Mouse (Mus musculus): ENCODE data around the gene Aqp9. TPM values are rescaled to one million over a fixed set of nuclear protein-coding genes. Genes with fewer than 3 reads are reported as not detected.

Gene Aqp9
- polyA plus RNA-seq, 1 experiment from 2014 or later: 0.12 TPM

GRCm38 (mm10) chr9:71077251-71077825 lies 91.1 kb downstream of the Aqp9 start:
- no peaks in the 10 kb centered on the region for H3K4me1 ChIP-seq (ENCODE audit: control insufficient read depth, insufficient read depth, low read length)
- no peaks in the 10 kb centered on the region for H3K36me3 ChIP-seq (ENCODE audit: control insufficient read depth, insufficient read depth, low read length)
- ATAC-seq (ENCODE audit: low FRiP score) (no peak), DNase-seq (ENCODE audit: low spot score, missing footprints) (no peak)
- no peak overlapping the region for H3K27ac ChIP-seq (ENCODE audit: low read depth, low read length)
- no peak overlapping the region for H3K4me2 ChIP-seq
- WGBS: 86% methylated on average over 5 of the region's 5 CpGs
- no peaks in the 10 kb centered on the region for H3K27me3 ChIP-seq (ENCODE audit: control insufficient read depth, insufficient read depth, low read length)
- H3K9ac ChIP-seq (ENCODE audit: low read length): no peak overlapping the region
- no peaks in the 10 kb centered on the region for H3K9me3 ChIP-seq (ENCODE audit: control insufficient read depth, low read length)
- H3K4me3 ChIP-seq (ENCODE audit: low read depth, low read length): no peak overlapping the region

DNA sequence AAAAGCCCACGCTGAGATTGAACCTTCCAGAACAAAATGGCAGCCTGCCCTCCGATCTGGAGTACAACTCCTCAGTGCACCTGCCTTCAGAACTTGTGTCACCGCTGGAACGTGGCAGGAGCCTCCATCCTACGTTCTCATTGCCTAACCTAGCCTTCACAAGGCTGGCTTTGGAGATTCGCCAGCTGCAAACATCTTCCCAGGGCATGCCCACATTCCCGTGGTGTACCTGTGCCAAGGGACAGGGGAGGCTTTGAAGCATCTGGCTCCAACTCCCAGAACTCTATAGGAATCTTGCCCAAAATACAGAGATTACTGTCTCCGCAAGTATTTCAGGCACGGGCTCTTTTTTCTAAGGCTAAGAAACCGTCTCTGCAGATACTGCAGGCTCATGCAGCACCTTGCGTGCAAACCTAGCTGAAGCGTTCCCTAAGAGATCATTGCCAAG lies 92.3 kb downstream of the Aqp9 start:
- no peaks in the 10 kb centered on the region for H3K9me3 ChIP-seq (ENCODE audit: control insufficient read depth, low read length)
- no peaks in the 10 kb centered on the region for H3K27me3 ChIP-seq (ENCODE audit: control insufficient read depth, insufficient read depth, low read length)
- H3K4me2 ChIP-seq: no peak overlapping the region
- WGBS: 88% methylated on average over 12 of the region's 12 CpGs
- no peak for ATAC-seq (ENCODE audit: low FRiP score)
- H3K4me3 ChIP-seq (ENCODE audit: low read depth, low read length): no peak overlapping the region
- no peaks in the 10 kb centered on the region for H3K4me1 ChIP-seq (ENCODE audit: control insufficient read depth, insufficient read depth, low read length)
- DNase-seq (ENCODE audit: low spot score, missing footprints): no peak
- no peaks in the 10 kb centered on the region for H3K36me3 ChIP-seq (ENCODE audit: control insufficient read depth, insufficient read depth, low read length)
- H3K27ac ChIP-seq (ENCODE audit: low read depth, low read length): no peak overlapping the region
- H3K9ac ChIP-seq (ENCODE audit: low read length): no peak overlapping the region

GRCm38 (mm10) chr9:71073831-71074230 lies 94.7 kb downstream of the Aqp9 start:
- no peak overlapping the region for H3K27ac ChIP-seq (ENCODE audit: low read depth, low read length)
- H3K9ac ChIP-seq (ENCODE audit: low read length): no peak overlapping the region
- no peak overlapping the region for H3K4me3 ChIP-seq (ENCODE audit: low read depth, low read length)
- H3K36me3 ChIP-seq (ENCODE audit: control insufficient read depth, insufficient read depth, low read length): no peaks in the 10 kb centered on the region
- no peaks in the 10 kb centered on the region for H3K27me3 ChIP-seq (ENCODE audit: control insufficient read depth, insufficient read depth, low read length)
- 69% methylated on average over 4 of the region's 4 CpGs for WGBS
- no peaks in the 10 kb centered on the region for H3K4me1 ChIP-seq (ENCODE audit: control insufficient read depth, insufficient read depth, low read length)
- no peak for DNase-seq (ENCODE audit: low spot score, missing footprints)
- no peaks in the 10 kb centered on the region for H3K9me3 ChIP-seq (ENCODE audit: control insufficient read depth, low read length)
- no peak overlapping the region for H3K4me2 ChIP-seq
- no peak for ATAC-seq (ENCODE audit: low FRiP score)

DNA sequence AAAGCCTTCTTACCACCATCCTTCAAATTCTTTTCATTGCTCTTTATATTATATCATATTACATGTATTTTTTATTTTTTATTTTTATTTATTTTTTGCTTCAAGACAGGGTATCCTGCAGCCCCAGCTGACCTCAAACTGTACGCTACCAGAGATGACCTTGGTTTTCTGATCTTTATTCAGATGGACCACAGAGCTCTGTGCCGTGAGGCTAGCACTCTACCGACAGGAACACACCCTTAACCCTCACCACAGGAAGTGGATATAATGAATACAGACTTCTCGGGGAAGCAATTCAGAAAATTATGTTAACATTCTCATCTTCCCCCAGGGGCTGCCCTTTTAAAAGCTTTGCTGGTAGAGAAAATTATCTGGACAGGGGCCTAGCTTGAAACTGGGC lies 95.4 kb downstream of the Aqp9 start:
- DNase-seq (ENCODE audit: low spot score, missing footprints) (no peak), ATAC-seq (ENCODE audit: low FRiP score) (no peak)
- Histone ChIP-seq H3K4me1 (ENCODE audit: control insufficient read depth, insufficient read depth, low read length) (no peaks in the 10 kb centered on the region), H3K4me2 (no peak overlapping the region), H3K36me3 (ENCODE audit: control insufficient read depth, insufficient read depth, low read length) (no peaks in the 10 kb centered on the region), H3K27ac (ENCODE audit: low read depth, low read length) (no peak overlapping the region), H3K27me3 (ENCODE audit: control insufficient read depth, insufficient read depth, low read length) (no peaks in the 10 kb centered on the region), H3K9ac (ENCODE audit: low read length) (no peak overlapping the region), H3K9me3 (ENCODE audit: control insufficient read depth, low read length) (no peaks in the 10 kb centered on the region), H3K4me3 (ENCODE audit: low read depth, low read length) (no peak overlapping the region)
- 59% methylated on average over 4 of the region's 4 CpGs for WGBS

GRCm38 (mm10) chr9:71072502-71072901 lies 96.0 kb downstream of the Aqp9 start:
- Histone ChIP-seq H3K36me3 (ENCODE audit: control insufficient read depth, insufficient read depth, low read length) (no peaks in the 10 kb centered on the region), H3K27me3 (ENCODE audit: control insufficient read depth, insufficient read depth, low read length) (no peaks in the 10 kb centered on the region), H3K4me1 (ENCODE audit: control insufficient read depth, insufficient read depth, low read length) (no peaks in the 10 kb centered on the region), H3K27ac (ENCODE audit: low read depth, low read length) (no peak overlapping the region), H3K9me3 (ENCODE audit: control insufficient read depth, low read length) (no peaks in the 10 kb centered on the region), H3K4me3 (ENCODE audit: low read depth, low read length) (no peak overlapping the region), H3K9ac (ENCODE audit: low read length) (no peak overlapping the region), H3K4me2 (no peak overlapping the region)
- ATAC-seq (ENCODE audit: low FRiP score) (no peak), DNase-seq (ENCODE audit: low spot score, missing footprints) (no peak)
- 72% methylated on average over 7 of the region's 7 CpGs for WGBS

DNA sequence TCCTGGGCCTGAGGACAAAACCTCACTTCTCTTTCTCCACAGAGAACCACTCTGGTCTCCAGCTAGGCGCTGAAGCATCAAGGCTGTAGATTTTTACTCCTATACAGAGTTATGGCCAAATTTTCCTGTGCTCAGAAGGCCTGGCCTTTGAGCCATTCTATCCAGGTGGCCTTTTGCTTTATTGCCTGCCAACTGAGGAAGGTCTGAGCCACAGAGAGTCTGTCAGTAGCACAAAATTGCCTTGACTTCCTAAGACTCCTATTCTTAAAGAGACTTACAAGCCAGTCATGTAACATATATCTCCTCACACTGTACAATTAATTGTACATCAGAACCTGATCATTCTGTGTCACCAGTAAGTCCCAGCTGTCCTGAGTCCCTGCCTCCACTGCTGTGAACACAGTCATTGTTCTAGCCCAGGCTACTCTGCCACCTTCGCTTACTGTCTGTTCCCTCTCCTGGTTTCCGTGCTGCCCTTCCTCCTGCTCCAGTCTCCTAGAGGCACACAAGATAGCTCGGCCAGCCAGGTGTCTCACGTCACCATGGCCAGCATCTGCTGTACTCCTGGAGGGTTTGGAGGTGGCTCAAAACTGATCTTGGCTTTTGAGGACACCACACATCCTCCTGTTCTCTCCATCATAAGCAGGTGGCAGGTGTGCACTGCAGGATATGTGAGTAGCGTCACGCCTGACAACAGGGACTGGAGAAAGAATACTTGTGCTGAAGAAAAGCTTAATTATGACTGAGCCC lies 96.7 kb downstream of the Aqp9 start:
- Histone ChIP-seq H3K4me3 (ENCODE audit: low read depth, low read length) (no peak overlapping the region), H3K9ac (ENCODE audit: low read length) (no peak overlapping the region), H3K27ac (ENCODE audit: low read depth, low read length) (no peak overlapping the region), H3K9me3 (ENCODE audit: control insufficient read depth, low read length) (no peaks in the 10 kb centered on the region), H3K27me3 (ENCODE audit: control insufficient read depth, insufficient read depth, low read length) (no peaks in the 10 kb centered on the region), H3K4me2 (no peak overlapping the region), H3K36me3 (ENCODE audit: control insufficient read depth, insufficient read depth, low read length) (no peaks in the 10 kb centered on the region), H3K4me1 (ENCODE audit: control insufficient read depth, insufficient read depth, low read length) (no peaks in the 10 kb centered on the region)
- 90% methylated on average over 7 of the region's 7 CpGs for WGBS
- ATAC-seq (ENCODE audit: low FRiP score) (no peak), DNase-seq (ENCODE audit: low spot score, missing footprints) (no peak)

DNA sequence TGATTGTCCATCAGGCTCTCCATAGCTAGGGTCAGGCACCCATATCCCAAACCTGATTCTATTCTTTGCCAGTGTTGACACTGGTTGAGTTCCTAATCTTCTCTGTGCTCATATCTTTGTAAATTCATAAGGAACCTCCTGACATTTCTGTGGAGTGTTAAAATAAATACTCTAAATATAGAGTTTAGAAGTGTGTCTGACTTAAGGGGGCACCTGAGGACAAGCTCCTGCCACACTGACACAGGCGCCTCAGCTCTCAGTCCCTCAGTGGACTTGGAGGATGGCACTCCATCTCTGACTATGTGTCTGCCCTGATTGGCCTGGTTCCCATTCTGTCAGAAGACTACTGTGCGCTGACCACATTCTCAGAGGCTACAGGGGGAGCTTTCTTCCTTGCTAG lies 97.9 kb downstream of the Aqp9 start:
- Histone ChIP-seq H3K9me3 (ENCODE audit: control insufficient read depth, low read length) (no peaks in the 10 kb centered on the region), H3K9ac (ENCODE audit: low read length) (no peak overlapping the region), H3K27ac (ENCODE audit: low read depth, low read length) (no peak overlapping the region), H3K4me2 (no peak overlapping the region), H3K36me3 (ENCODE audit: control insufficient read depth, insufficient read depth, low read length) (no peaks in the 10 kb centered on the region), H3K4me3 (ENCODE audit: low read depth, low read length) (no peak overlapping the region), H3K27me3 (ENCODE audit: control insufficient read depth, insufficient read depth, low read length) (no peaks in the 10 kb centered on the region), H3K4me1 (ENCODE audit: control insufficient read depth, insufficient read depth, low read length) (no peaks in the 10 kb centered on the region)
- 86% methylated on average over 2 of the region's 2 CpGs for WGBS
- DNase-seq (ENCODE audit: low spot score, missing footprints) (no peak), ATAC-seq (ENCODE audit: low FRiP score) (no peak)

DNA sequence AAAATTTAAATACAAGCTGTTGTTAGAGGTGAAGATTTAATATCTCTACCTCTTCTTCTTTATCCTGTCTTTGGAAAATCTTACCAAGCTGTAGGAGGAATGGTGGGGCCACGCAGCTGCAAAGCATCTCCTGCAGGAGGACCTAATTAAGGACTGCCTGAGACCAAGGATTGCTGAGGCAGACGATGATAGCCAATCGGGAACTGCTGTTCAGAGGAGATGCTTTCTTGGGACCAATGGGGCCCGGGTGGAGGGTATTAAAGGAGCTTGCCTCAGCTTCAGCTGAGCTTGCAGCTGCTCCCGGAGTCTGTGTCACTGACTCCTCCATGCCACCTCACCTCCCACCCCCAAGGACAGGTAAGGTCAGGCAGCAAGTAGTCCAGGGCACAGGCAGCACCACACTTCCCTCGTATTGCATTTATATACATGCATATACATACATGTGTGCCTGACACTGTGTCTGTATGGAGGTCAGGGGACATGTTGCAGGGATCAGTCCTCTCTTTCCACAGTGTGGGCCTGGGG lies 99.6 kb downstream of the Aqp9 start:
- ATAC-seq (ENCODE audit: low FRiP score): no peak
- no peak overlapping the region for H3K27ac ChIP-seq (ENCODE audit: low read depth, low read length)
- no peaks in the 10 kb centered on the region for H3K36me3 ChIP-seq (ENCODE audit: control insufficient read depth, insufficient read depth, low read length)
- H3K9ac ChIP-seq (ENCODE audit: low read length): no peak overlapping the region
- H3K27me3 ChIP-seq (ENCODE audit: control insufficient read depth, insufficient read depth, low read length): no peaks in the 10 kb centered on the region
- no peak overlapping the region for H3K4me3 ChIP-seq (ENCODE audit: low read depth, low read length)
- no peaks in the 10 kb centered on the region for H3K9me3 ChIP-seq (ENCODE audit: control insufficient read depth, low read length)
- H3K4me2 ChIP-seq: no peak overlapping the region
- 52% methylated on average over 6 of the region's 6 CpGs for WGBS
- H3K4me1 ChIP-seq (ENCODE audit: control insufficient read depth, insufficient read depth, low read length): no peaks in the 10 kb centered on the region
- no peak for DNase-seq (ENCODE audit: low spot score, missing footprints)

DNA sequence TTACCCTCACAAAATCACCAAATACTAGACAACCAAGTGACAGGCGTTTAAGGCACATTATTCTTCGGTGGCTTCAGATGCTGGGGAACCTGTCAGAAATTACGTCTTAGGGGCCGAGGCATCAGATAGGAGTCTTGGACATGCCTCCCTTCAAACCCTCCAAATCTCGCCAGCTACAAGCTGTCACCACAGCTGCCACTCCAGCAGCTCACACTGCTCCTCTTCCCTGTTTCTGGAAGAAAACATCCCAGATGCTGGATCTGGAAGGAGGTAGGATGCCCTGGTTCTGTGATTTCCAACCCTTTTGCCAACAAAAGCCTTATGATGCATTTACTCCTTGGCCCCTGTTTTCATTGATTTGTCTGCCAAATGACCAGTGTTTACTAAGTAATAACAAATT lies 101.3 kb downstream of the Aqp9 start:
- WGBS: 86% methylated on average over 5 of the region's 5 CpGs
- H3K9ac ChIP-seq (ENCODE audit: low read length): no peak overlapping the region
- no peak overlapping the region for H3K4me2 ChIP-seq
- H3K27ac ChIP-seq (ENCODE audit: low read depth, low read length): no peak overlapping the region
- H3K27me3 ChIP-seq (ENCODE audit: control insufficient read depth, insufficient read depth, low read length): no peaks in the 10 kb centered on the region
- H3K4me1 ChIP-seq (ENCODE audit: control insufficient read depth, insufficient read depth, low read length): no peaks in the 10 kb centered on the region
- ATAC-seq (ENCODE audit: low FRiP score) (no peak), DNase-seq (ENCODE audit: low spot score, missing footprints) (no peak)
- H3K36me3 ChIP-seq (ENCODE audit: control insufficient read depth, insufficient read depth, low read length): no peaks in the 10 kb centered on the region
- H3K9me3 ChIP-seq (ENCODE audit: control insufficient read depth, low read length): no peaks in the 10 kb centered on the region
- no peak overlapping the region for H3K4me3 ChIP-seq (ENCODE audit: low read depth, low read length)
